Mouse (Mus musculus): ENCODE results near the gene Slc9a3r2.
"Not testable (repeated sequence)": the region's sequence is repeated elsewhere in the genome, so short reads cannot be mapped to it uniquely, and the experiment has no call there.

DNA sequence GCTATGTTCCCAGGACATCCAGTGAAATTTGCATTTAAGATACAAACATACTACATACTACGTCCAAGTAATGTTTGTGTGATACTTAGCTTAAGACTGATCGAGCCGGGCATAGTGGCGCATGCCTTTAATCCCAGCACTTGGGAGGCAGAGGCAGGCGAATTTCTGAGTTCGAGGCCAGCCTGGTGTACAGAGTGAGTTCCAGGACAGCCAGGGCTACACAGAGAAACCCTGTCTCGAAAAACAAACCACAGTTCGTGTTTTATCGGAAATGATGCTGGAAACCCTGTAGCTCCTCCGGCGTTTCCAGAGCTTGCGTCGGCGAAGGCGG, 19.1 kb upstream of the Slc9a3r2 start:
- TF ChIP-seq CTCF (IDR thresholded peaks at IDR 0.05); POLR2A (IDR thresholded peaks at IDR 0.05; ENCODE audit: insufficient read depth, low read depth, low read length); EP300 (IDR thresholded peaks at IDR 0.05; ENCODE audit: insufficient read depth, low read depth, low read length): not testable (repeated sequence)

All from heart, adult 2 months (tissue).